Mouse (Mus musculus) lung, postnatal 25 days (tissue): ENCODE measurements at regions not wholly inside any gene's neighbourhood (a gene's known extent, or its start where the extent isn't known, plus 50 kb on each side); places are given as distances from the start of the nearest gene placed in this dataset.

ENCODE experiments used
- DNase-seq: peaks from one replicate; pipeline ENCODE4 v3.0.0; 2022; ENCODE audit warnings: low spot score

DNA sequence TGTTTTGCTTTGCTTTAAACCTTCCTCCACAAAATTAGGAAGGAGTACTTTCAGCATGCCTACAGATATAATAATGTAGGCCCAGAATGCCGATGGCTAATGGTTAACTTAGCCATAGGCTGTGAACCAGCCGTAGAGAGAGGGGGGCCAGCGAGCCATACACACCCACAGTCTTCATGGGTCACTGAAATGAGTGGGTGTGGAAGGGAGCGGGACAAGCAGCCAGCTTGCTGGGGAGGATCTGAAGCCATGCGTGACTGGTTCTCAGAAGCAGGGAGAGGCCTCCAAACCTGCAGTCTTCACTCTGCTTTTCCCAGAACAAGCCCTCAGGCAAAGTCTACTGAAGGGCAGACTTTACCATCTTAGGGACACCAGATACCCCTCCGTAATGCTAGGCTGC, 50.8 kb upstream of the Ptpn13 start:
- no peak for DNase-seq

DNA sequence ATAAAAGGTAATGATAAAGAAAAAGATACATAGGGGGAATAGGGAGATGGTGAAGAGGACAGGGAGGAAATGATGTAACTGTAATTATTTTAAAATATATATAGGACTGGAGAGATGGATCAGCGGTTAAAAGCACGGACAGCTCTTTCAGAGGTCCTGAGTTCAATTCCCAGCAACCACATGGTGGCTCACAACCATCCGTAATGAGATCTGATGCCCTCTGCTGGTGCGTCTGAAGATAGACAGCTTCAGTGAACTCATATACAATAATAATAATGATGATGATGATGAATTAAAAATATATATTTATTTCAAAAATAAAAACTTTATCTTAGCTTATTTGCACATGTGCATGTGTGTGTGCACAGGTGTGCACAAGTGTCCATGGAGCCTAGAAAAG, 51.9 kb upstream of the Ptpn13 start:
- no peak for DNase-seq

DNA sequence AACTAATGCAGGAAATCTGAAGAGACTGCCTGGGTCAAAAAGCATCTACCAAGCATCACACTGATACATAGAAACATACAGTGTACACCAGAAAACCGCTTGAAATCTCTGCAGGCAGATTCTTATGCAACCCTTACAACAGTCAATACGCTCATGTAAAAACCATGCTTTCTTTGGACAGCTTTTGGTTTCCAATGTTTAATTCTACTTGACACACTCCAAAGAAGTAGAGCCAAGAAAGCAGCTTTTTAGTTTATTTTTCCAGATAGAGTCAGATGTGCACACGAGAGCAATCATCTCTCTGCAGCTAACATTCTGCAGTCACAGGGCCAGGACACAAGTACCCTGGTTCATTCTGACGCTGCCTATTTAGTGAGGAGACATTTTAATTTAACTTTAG, 54.5 kb upstream of the Ptpn13 start:
- DNase-seq, result no peak

DNA sequence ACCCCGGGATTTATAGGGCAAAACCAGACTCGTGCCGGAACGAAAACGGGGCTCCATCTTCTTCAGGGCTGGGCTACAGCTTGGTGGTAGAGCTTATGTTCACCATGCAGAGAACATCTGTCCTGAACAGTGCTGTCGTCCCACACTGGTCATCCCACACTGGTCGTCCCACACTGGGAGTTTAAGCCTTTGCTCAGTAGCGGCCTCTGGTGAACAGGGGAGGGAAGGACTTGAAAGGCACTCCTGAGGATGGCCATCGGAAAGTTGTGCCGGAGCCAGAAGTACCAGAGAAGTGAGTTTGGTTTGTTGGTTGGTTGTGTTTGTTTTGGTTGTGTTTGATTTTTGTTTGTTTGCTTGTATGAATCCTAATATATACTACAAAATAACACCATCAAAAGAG, 56.0 kb upstream of the Ptpn13 start:
- no peak for DNase-seq

DNA sequence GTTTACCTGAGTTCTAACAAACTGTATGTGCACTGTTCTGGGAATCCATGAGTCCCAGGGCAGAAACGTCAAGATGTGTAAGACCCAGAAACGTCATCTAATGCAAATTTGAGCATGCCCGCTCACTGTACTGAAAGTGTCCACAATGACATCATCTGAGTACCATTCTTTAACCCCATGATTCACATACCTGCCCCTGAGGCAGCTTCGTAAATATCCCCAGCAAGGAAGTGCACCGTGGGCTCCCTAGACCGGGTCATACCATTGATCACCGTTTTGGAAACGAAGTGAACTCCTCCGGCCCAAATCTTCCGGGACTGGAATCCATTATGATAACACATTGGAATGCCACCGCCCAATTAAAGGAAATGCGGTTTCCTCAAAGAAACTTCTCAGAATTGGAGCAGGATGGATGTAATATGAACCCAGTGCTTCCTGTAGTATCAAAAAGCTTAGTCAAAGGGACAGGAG, 57.8 kb upstream of the Ptpn13 start:
- no peak for DNase-seq

DNA sequence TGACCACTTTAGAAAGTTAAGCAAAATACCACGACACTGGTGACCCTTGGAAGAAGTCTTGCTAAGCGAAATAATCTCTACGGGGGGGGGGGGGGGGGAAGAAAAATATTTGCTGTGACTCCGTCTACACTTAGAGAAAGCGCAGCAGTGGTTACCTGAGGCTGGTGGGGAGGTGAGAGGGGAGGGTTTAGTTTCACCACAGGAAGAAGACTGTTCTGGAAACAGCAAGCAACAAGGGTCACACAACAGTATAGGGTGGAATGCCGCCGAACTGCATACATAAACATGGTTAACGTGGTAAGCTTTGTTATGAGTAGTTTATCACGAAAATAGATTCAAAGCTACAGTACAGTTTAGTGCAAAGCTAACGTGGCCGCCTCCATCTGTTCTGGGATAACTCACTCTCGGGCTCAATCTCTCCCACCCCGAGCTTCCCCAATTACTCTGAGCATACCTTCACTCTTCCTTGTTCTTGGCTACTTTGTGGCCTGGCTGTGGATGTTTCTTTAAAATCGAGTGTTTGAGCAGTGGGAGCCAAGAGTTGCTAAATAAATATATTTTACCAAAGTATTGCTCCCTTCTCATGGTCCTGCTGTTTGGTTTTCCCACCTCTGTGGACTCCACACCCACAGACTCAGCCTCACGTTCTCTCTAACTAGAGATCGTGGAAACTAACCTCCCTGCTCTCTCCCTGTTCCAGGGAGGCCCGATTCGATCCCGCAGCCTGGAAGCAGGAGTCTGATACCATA, 59.1 kb upstream of the Ptpn13 start:
- DNase-seq, result peak; percentile 61

DNA sequence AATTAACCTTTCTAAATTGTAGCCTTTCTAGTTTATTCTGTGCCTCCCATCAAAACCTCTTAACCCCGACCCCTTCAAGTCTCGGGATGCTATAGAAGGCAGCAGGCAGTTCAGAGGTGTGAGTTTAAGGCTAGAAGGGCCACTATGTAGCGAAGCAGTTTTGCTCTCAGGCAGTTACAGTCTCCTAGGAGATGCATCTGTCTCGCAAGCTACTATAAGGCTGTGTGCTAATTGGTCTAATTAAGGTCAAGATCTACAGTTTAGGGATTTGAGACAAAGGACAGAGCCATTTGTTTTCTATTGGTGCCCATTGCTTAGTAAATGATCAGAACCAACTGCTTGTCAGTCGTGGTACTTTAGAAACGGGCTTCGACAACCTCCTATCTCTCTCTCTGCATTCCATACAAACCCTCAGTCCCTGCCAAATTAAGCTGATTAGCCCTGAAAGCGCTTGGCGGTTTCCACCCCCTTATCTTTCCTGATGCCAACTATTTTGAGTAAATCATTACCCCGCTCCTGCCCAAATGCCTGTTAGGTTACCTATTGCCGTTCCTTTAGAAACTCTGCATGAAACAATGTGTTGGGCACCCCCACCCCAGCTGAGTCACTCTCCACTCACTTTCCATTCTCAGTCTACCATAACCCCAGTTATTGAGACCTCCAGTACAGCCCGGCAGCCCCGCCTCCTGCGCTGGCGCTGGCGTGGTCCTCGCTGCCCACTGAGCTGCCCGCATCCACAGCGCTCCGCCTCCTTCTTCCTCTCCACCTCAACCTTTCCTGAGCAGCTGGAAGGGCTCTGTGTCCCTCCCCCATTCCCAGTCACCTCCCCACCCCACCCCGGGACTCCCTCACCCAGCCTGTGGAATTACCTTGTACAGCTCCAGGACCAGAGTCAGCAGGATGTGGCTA, 59.9 kb upstream of the Ptpn13 start:
- DNase-seq, result peak; percentile 67

DNA sequence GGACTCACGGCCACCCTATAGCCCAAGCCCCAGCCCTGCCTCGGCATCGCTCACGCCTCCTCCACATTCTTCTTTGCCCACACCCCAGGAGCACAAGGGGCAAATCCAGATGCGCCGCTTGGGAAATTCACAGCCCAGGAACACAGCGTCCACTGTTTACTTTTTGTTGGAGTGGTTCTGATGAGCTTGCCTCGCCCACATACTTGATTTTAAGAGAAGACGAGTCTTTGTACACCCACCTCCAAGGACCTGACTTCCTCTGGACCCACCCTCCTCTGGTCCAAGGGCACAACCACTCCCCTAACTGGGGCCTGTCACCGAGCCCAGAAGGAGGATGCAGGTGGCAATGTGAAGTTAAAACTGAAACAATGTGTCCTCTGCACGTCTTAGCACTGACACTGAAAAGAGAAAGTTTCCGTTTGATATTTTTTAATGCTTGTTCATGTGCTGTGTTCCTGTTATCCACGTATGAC, 64.2 kb upstream of the Ptpn13 start:
- peak; percentile 77 for DNase-seq

DNA sequence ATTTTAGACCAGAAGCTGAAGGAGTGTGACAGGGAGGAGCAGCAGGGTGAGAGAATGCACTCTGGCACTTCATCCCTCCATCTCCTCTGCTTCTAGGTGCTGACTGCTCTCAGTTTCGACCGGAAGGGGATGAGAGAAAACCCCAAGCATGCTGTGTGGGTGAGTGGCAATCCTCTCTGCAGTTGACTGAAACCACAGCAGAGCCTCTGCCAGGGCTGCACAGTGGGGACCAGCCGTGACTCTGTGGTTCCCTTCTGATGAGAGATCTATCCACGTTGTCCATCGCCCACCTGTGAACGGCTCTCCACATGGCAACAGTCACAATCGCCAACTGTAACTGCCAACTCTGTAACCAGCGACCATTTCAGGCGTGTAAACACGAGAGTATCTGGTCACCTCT, 64.6 kb upstream of the Ptpn13 start:
- no peak for DNase-seq

DNA sequence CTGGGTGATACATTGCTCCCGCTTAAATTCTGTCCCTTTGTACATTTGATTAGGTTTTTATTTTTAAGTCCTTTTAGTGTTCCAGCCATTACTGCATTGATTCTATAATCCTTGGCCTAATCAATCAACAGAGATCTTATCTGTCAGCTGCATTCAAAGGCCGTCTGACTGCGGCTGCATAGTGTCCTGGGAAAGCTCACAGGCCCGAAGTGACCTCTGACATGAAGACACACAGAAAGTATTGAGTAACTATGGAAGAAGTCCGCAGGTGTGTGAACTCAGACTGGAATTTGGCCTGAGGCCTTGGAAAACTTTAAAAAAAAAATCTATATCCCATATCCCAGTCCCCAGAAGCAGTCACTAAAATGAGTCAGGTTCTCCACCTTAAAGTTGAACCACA, 67.4 kb upstream of the Ptpn13 start:
- DNase-seq, result no peak

DNA sequence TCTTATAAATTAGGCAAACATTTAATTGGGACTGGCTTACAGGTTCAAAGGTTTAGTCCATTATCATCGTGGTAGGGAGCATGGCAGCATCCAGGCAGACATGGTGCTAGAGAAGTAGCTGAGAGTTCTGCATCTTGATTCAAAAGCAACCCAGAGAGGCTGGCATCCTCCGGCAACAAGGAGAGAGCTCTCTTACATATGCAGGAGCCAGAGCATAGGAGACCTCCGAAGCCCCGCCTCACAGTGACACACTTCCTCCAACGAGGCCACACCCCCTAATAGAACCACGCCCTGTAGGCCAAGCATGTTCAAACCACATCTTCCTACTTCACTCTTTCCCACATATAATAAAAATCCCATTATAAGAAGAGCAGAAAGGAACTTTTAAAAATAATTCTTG, 68.5 kb upstream of the Ptpn13 start:
- DNase-seq, result no peak

DNA sequence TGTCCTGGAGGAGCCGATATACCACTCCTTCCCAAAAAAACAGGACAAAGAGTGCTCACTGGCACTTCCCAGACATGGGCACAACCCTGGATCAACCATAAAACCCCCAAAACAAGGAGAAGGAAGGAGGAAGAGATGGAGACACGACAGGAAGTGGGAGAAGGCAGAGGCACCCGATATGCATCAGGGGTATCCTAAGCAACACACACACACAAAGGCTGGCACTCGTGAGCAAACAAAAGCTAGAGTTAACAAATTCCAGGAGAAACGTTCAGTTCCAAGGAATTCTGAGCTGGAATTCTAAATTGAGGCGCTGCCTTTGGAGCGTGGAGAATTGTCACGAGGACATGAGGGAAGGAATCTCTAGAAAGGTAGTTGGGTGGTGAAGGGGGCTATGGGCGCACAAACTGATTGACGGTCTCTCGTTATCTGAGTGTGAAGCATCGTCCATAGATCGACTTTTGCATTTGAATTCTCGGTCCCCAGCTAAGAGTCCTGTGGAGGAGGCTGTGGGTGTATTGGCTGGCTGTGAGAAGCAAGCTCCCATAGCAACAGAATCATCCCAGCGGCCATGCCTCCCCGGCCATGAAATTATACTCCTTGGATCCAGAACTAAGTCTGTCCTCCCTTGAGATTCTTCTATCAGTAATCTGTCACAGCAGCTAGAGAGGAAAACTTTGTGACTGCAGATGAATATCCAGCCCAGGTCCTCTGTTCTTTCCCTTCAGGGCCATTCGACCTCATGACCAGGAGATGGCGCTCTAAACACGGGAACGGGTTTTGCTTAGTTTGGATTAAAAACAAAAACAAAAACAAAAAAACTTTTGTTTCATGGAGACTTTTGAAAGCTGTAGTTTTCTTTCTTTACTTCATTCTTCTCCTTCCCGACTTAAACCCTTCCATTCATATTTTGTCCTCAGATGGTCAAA, 69.4 kb upstream of the Ptpn13 start:
- no peak for DNase-seq

DNA sequence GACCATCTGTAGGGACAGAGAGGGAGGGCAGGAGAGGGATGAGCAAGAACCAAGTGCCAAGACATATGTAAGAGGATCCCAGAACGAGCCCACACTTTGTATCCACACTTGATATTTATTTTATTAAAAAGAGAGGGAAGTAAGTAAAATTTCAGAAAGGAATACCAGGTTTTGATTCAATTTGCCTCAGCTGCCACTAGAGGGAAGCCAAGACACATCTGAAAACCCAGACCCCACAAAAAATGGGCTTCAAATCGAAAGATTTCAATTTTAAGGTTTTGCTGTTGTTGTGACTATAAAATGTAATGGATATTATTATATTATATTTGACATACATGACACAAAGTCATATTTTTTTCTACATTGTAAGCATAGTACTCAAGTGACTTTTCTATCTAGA, 81.1 kb upstream of the Ptpn13 start:
- no peak for DNase-seq

DNA sequence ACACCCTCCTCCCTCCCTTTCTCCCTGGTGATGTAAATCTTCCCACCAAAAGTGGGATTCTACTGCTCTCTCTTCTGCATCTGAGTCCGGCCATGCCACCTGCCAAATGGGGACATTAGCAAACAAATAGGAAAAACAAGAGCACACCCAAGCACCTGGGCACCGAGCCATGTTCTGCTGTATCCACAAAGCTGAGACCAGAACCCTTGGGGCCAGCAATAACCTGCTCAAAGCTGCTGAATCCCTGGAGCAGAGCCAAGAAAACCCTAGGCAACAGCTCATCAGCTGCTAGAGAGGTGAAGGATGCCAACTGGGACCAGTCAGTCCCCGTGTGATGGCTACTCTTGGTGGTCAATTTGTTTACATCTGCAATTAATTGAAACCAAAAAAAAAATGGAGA, 83.5 kb upstream of the Ptpn13 start:
- DNase-seq, result no peak

DNA sequence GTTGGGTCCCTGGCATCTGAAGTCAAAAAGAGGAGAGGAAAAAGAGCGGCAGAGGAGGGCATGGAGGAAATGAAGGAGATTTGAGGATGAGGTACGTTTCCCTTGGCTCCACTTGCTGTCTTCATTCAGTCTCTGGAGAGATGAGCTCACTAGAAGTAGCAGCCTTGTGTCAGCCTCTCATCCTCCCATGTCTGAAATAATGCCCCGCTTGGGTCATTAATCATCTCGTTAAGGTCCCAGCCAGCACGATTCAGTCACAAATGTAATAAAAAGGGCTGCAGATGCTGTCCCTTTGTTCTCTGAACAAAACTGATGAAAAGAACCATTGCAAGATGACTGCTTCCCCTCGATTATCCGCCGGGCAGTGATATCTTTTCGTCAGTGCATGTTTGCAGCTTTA, 84.4 kb upstream of the Ptpn13 start:
- no peak for DNase-seq

DNA sequence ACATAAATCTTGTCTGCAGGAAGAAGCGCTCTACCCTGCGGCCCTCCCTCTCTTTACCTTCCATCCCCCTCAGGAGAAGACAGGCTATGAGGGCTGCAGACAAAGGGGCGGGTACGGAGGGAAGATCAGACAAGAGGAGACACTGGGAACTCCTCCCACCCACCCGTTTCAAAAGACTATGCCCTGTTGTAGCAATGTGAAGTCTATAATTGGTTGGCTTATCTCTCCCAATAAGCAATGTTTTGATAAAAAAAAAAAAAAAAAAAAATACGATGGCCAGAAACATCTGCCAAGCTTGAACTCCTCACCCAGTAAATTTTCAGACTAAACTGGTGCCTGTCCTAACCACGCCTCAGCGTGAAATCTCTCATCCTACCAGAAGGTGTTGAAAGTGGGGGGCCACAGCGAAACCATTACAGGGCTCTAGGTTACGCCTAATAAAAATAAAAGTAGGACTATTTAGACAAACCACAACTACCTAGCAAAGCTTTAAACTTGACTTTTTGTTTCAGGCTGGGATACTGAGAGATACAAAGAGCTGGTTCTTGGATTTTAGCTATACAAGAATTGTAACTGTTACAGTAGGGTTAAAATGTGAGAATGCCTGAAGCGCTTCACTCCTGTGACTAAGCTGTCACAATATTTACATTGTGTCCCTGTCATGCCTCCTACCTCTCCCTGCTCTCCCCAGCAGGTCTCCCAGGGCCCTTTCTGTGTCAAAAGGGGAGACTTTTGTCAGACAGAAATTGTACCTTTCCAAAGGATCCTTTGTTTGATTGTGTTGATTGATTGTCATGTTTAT, 88.1 kb upstream of the Ptpn13 start:
- no peak for DNase-seq

DNA sequence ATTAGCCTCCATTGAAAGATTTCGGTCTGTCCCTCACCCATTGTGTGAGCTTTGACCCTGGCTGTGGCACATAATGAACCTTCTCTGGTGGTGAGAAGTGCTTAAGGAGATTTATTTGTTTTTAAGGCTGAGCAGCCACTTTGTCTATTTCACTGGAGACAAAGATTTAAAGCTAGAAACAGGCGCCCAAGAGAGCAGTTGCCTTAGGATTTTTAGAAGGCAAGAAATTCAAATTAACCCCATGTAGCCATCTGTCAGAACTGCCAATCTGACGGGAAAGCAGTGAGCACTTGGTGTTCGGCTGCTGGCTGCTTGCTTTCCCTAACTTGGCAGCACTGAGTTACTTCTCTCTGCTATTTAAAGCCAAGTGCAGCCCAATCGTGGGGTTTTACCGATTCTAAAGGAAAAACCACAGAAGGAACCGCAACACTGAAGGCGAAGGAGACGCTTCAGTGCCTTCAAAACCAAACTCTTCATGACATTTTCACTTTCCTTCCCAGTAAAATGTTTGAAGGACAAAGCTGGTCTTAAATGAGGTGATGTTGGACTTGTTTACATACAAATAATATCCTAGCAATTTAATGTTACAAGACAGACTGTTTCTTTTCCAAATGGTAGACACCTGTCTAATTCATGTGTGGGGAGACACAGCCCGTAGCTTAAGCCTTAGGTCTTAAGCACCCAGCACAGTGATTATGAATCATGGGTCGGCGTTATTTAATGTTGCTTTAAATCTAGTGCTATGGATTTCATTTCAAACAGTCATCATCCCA, 88.9 kb upstream of the Ptpn13 start:
- DNase-seq, result no peak

DNA sequence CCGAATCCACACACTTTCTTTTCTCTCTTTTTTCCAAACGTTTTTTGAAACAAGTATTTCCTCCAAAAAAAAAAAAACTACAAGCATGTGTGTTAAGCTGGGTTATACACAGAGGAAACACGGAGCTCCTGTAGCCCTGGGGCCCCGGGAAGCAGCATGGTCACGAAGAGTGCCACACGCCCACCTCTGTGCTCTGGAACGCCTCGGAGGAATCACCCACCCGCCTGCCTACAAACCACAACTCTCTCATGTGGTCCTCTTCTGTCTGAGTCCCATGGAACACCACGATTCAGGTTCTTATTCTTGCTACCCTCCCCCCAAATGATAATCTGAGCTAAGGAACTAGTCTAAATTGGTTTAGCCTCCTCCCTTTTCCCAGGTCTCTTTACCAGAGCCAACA, 98.6 kb upstream of the Ptpn13 start:
- no peak for DNase-seq

DNA sequence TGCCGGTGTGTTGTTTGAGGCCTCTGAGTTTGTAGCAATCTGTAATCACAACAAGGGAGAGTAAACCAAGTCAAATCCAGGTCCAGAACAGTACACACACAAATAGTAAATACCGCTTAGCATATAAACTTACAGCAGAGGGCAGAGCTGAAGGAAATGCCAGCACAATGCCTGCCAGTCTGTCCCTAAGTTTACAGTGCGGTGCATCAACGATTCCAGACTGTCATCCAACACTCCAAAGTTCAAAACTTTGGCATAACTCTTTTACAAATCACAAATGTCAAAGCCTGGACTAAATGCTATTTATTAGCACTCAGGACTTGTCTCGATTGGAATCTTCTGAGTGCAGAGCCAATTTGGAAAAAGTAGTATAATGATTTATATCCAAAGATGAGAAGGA, 104.7 kb upstream of the Ptpn13 start:
- DNase-seq, result no peak

DNA sequence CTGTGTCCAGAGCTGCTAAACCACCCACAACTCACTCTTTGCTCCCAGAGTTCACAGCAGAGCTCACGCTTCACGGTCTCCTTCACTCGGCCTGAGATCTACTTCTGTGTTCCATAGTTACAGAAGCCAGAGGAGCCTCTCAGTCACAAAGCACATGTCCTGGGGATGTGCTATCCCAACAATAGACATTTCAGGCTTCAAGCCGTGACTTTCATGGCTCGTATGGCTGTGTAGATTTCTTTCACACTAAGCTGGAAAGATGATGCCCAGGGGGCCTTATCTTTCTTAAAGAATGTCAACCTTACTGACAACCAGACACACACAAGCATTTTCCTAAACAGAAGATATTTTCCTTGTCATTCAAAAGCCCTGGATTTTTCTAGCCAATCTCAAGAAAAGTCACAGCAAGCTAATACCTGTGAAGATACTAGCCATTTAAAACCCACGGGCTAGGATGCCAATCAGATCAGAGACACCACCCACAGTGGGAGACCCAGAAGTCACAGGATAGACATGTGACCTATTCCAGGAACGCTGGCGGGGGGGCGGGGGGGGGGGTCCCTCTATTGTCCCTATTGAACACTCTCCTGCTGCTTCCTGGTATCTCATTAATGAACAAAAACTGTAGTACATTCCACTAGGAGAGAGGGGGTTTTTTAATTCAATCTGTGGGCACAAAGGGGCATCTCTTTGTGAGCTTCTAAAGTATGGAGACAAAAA, 98.8 kb upstream of the Mapk10 start:
- DNase-seq, result no peak
